Mouse (Mus musculus) Patski (cell line): ENCODE measurements around the gene Dnajb12. TPM values are rescaled to one million over a fixed set of nuclear protein-coding genes. Genes with fewer than 3 reads are reported as not detected.

Source experiments
- ATAC-seq: fragments of 100-300 bp; one replicate; pipeline ENCODE4 v1.8.0; 2021
- CTCF ChIA-PET: fragments of 350-600 bp; sonication (Branson Sonifier 250); formaldehyde crosslinking; loops from one replicate; lab custom pipeline; 2022; ENCODE audit warnings: inconsistent platforms; lab: Charles Lee
- POLR2A ChIA-PET: fragments of 350-600 bp; sonication (Branson Sonifier 250); formaldehyde crosslinking; loops from one replicate; lab custom pipeline; 2022; ENCODE audit warnings: antibody characterized with exemption, inconsistent platforms; lab: Charles Lee
- DNase-seq: peaks from one replicate; pipeline ENCODE4 v3.0.0-alpha.2; 2011; ENCODE audit warnings: low read depth, low spot score
- H3K27me3 ChIP-seq: fragments of 371-371 bp; one replicate; pipeline ENCODE4 v1.5.1; 2021
- CTCF ChIP-seq: fragments of 100-300 bp; IDR thresholded peaks from one replicate; pipeline ENCODE4 v1.5.1; 2021
- in situ Hi-C: fragments of 300-500 bp; cut with MboI; formaldehyde crosslinking; loops from 3 replicates; pipeline ENCODE4 v1.11.1; 2018; ENCODE audit warnings: low pct_unique_long_range_greater_than_20kb, mixed read lengths
- polyA plus RNA-seq: library from polyadenylated mRNA; unstranded; gene quantifications from one replicate; pipeline ENCODE4 v1.2.3, GENCODE M21; 2021

Gene Dnajb12
- polyA plus RNA-seq, 1 experiment from 2014 or later: 54.0 TPM

- in situ Hi-C loops: no loop called here
- POLR2A ChIA-PET: interaction anchor here (0.8 kb wide), 1 partner anchor 577 kb away, joined by 3 read pairs; no protein-coding TSS in a partner anchor
- no peaks in the 10 kb centered on the region for H3K27me3 ChIP-seq
- CTCF ChIA-PET: no interaction called here
- TF ChIP-seq CTCF: no peak
- DNase-seq (no peak), ATAC-seq (no peak)
Observed at GRCm38 (mm10) chr10:59901986-59902605, 22.7 kb downstream of the Dnajb12 start.

GRCm38 (mm10) chr10:59902606-59902990, 23.2 kb downstream of the Dnajb12 start:
- CTCF ChIA-PET: interaction anchor here (1.3 to 2.1 kb wide), 2 partner anchors 8 to 48 kb away, joined by 4 to 11 read pairs; no protein-coding TSS in a partner anchor

GRCm38 (mm10) chr10:59903170-59903569, 23.8 kb downstream of the Dnajb12 start:
- ChIA-PET POLR2A (interaction anchor here (1.1 kb wide), 1 partner anchor 46 kb away, joined by 3 read pairs; no protein-coding TSS in a partner anchor), CTCF (interaction anchor here (1.3 to 2.1 kb wide), 2 partner anchors 9 to 48 kb away, joined by 4 to 11 read pairs; no protein-coding TSS in a partner anchor)
- no peak for DNase-seq
- H3K27me3 ChIP-seq: no peaks in the 10 kb centered on the region
- no peak for TF ChIP-seq CTCF
- no peak for ATAC-seq
- in situ Hi-C loops: no loop called here

More at GRCm38 (mm10) chr10:59902606-59902990, 23.2 kb downstream of the Dnajb12 start:
- POLR2A ChIA-PET: interaction anchor here (1.1 kb wide), 1 partner anchor 46 kb away, joined by 3 read pairs; no protein-coding TSS in a partner anchor
- ATAC-seq (no peak), DNase-seq (no peak)
- TF ChIP-seq CTCF: no peak
- in situ Hi-C loops: no loop called here
- H3K27me3 ChIP-seq: no peaks in the 10 kb centered on the region

- no peak for DNase-seq
- no peak for TF ChIP-seq CTCF
- ATAC-seq: peak; percentile 5
- POLR2A ChIA-PET: interaction anchor here (0.8 to 3.6 kb wide), 2 partner anchors 44 to 79 kb away, joined by 5 to 22 read pairs; partner anchors contain the start of gene Ddit4
- H3K27me3 ChIP-seq: no peaks in the 10 kb centered on the region
- CTCF ChIA-PET: interaction anchor here (1.2 to 2.5 kb wide), 3 partner anchors 14 to 43 kb away, joined by 4 to 8 read pairs (median 5); no protein-coding TSS in a partner anchor
- in situ Hi-C loops: loop anchor here (5.0 kb wide), 1 partner anchor 40 kb away; no protein-coding TSS in a partner anchor
Observed at GRCm38 (mm10) chr10:59907080-59907609, 27.8 kb downstream of the Dnajb12 start.

- ATAC-seq (peak; percentile 58), DNase-seq (peak; percentile 88)
- in situ Hi-C loops: loop anchor here (5.0 kb wide), 1 partner anchor 40 kb away; no protein-coding TSS in a partner anchor
- H3K27me3 ChIP-seq: no peaks in the 10 kb centered on the region
- ChIA-PET CTCF (interaction anchor here (1.1 to 2.5 kb wide), 5 partner anchors 10 to 43 kb away, joined by 3 to 8 read pairs (median 5); no protein-coding TSS in a partner anchor), POLR2A (interaction anchor here (0.8 to 3.6 kb wide), 6 partner anchors 9 to 78 kb away, joined by 3 to 22 read pairs (median 4); partner anchors contain the start of gene Ddit4)
- TF ChIP-seq CTCF: no peak
Observed at GRCm38 (mm10) chr10:59907695-59908299, 28.4 kb downstream of the Dnajb12 start.

GRCm38 (mm10) chr10:59908776-59909315, 29.5 kb downstream of the Dnajb12 start:
- ATAC-seq (no peak), DNase-seq (no peak)
- TF ChIP-seq CTCF: no peak
- CTCF ChIA-PET: interaction anchor here (0.6 to 2.5 kb wide), 7 partner anchors 9 to 561 kb away, joined by 3 to 8 read pairs (median 5); no protein-coding TSS in a partner anchor
- H3K27me3 ChIP-seq: no peaks in the 10 kb centered on the region
- in situ Hi-C loops: loop anchor here (5.0 kb wide), 1 partner anchor 38 kb away; no protein-coding TSS in a partner anchor
- POLR2A ChIA-PET: interaction anchor here (0.9 to 3.6 kb wide), 5 partner anchors 10 to 42 kb away, joined by 3 to 22 read pairs (median 4); partner anchors contain the start of gene Ddit4

- ATAC-seq (peak; percentile 71), DNase-seq (peak; percentile 96)
- in situ Hi-C loops: loop anchor here (5.0 kb wide), 1 partner anchor 38 kb away; no protein-coding TSS in a partner anchor
- no peaks in the 10 kb centered on the region for H3K27me3 ChIP-seq
- ChIA-PET CTCF (interaction anchor here (1.0 to 2.5 kb wide), 7 partner anchors 10 to 41 kb away, joined by 3 to 8 read pairs (median 5); no protein-coding TSS in a partner anchor), POLR2A (interaction anchor here (0.7 to 3.6 kb wide), 3 partner anchors 10 to 56 kb away, joined by 3 to 22 read pairs (median 9); partner anchors contain the start of gene Ddit4)
- no peak for TF ChIP-seq CTCF
Observed at GRCm38 (mm10) chr10:59909357-59909847, 30.0 kb downstream of the Dnajb12 start.

- POLR2A ChIA-PET: no interaction called here
- TF ChIP-seq CTCF: no peak
- no peaks in the 10 kb centered on the region for H3K27me3 ChIP-seq
- DNase-seq (no peak), ATAC-seq (no peak)
- CTCF ChIA-PET: no interaction called here
- in situ Hi-C loops: no loop called here
Observed at GRCm38 (mm10) chr10:59911091-59911490, 31.7 kb downstream of the Dnajb12 start.

- TF ChIP-seq CTCF: no peak
- ChIA-PET CTCF (no interaction called here), POLR2A (no interaction called here)
- no peaks in the 10 kb centered on the region for H3K27me3 ChIP-seq
- in situ Hi-C loops: no loop called here
- no peak for DNase-seq
- ATAC-seq: no peak
Observed at GRCm38 (mm10) chr10:59911561-59912198, 32.3 kb downstream of the Dnajb12 start.
